ENCODE assay signal across 8 mouse cellular contexts in the genomic region with DNA sequence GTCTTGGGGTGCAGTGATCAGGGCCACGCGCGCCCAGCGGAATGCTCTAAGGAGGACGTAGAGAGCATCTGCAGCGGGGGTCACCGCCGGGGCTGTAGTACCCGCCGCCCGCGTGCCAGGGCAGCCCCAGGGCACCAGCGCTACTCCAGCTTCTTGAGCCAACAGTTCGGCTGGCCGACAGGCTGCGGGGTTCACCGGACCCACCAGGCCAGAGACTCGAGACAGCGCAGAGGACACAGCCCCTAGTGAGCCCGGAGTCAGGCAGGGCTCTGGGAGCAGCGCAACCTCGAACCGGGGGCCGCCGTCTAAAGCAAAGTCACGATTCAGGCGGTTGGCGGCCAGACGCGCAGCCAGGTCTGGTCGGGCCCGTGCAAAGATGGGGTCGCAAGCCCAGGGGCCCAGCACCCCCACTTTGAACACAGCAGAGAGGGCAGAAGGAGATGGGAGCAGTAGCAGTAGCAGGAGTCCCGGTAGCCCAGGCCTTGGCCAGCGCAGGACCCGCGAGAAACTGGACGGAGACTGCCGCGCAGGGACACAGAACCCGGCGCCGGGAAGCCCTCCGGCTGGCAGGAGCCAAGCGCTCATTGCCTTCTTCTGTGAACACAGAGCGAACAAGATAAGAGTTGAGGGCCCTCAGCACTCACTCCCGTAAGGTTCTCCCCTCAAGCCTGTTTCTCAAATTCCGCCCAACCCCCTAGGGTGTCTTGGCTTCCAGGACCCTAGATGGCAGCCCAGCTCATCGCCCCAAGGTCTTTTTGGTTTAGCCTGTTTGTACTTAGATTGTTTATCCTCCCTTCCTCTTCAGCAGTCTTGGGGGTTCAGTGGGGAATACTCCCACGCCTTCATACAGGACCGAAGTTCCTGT. TPM values are rescaled to one million over a fixed set of nuclear protein-coding genes. Genes with fewer than 3 reads are reported as not detected.
A peak's percentile ranks its signal among the peaks of the same experiment; 100 is the strongest.
DNase-seq lines count a peak whose midpoint lies in the region; ATAC-seq and TF ChIP-seq lines count a peak whose summit lies in the region.

No protein-coding gene starts in this region.

- H3K36me3 ChIP-seq in liver, adult 2 months (ENCODE audit: control insufficient read depth, insufficient read depth, low read length) = no peaks in the 10 kb centered on the region
- H3K36me3 ChIP-seq in embryonic facial prominence, embryonic 15.5 days = no peaks in the 10 kb centered on the region
- H3K36me3 ChIP-seq in intestine, embryonic 15.5 days = no peaks in the 10 kb centered on the region
- no peaks in the 10 kb centered on the region for H3K36me3 ChIP-seq in neural tube, embryonic 13.5 days

- no peak for TF ChIP-seq CTCF in liver, adult 2 months (IDR thresholded peaks at IDR 0.05; ENCODE audit: low read depth, low read length)

- H3K4me2 ChIP-seq in embryonic facial prominence, embryonic 15.5 days (replicated peaks) = peak overlapping the region; percentile 72
- peak overlapping the region; percentile 94 for H3K4me2 ChIP-seq in intestine, embryonic 15.5 days (replicated peaks)
- peak overlapping the region; percentile 77 for H3K4me2 ChIP-seq in neural tube, embryonic 13.5 days

- 8% methylated on average over 51 of the region's 51 CpGs for WGBS in liver, adult 2 months
- 5% methylated on average over 51 of the region's 51 CpGs for WGBS in embryonic facial prominence, embryonic 15.5 days
- 6% methylated on average over 51 of the region's 51 CpGs for WGBS in intestine, embryonic 15.5 days
- 4% methylated on average over 51 of the region's 51 CpGs for WGBS in neural tube, embryonic 13.5 days

- H3K9me3 ChIP-seq in embryonic facial prominence, embryonic 15.5 days (replicated peaks) = no peaks in the 10 kb centered on the region
- no peaks in the 10 kb centered on the region for H3K9me3 ChIP-seq in intestine, embryonic 15.5 days
- H3K9me3 ChIP-seq in neural tube, embryonic 13.5 days = no peaks in the 10 kb centered on the region

- H3K27me3 ChIP-seq in liver, adult 2 months (ENCODE audit: control insufficient read depth, insufficient read depth, low read length) = peaks cover 15% of the 10 kb centered on the region
- peaks cover 28% of the 10 kb centered on the region for H3K27me3 ChIP-seq in embryonic facial prominence, embryonic 15.5 days
- H3K27me3 ChIP-seq in intestine, embryonic 15.5 days (replicated peaks) = peaks cover 24% of the 10 kb centered on the region
- H3K27me3 ChIP-seq in neural tube, embryonic 13.5 days = peaks cover 51% of the 10 kb centered on the region

- TF ChIP-seq POLR2A in liver, adult 2 months (IDR thresholded peaks at IDR 0.05; ENCODE audit: extremely low read depth, insufficient read depth, low read length) = no peak

- DNase-seq in liver, adult 2 months (ENCODE audit: extremely low read depth, low read depth, low spot score) = no peak
- DNase-seq in liver = no peak
- DNase-seq in urinary bladder, postnatal 25 days (ENCODE audit: low spot score) = no peak
- no peak for DNase-seq in natural killer cell, adult 2 months (ENCODE audit: low spot score in 2 of 2)
- DNase-seq in left cerebral cortex, postnatal 36 days (ENCODE audit: low spot score in 2 of 2) = no peak

- H3K9ac ChIP-seq in liver, adult 2 months (ENCODE audit: low read depth, low read length) = no peak overlapping the region
- peak overlapping the region; percentile 41 for H3K9ac ChIP-seq in embryonic facial prominence, embryonic 15.5 days
- H3K9ac ChIP-seq in intestine, embryonic 15.5 days = peak overlapping the region; percentile 47
- H3K9ac ChIP-seq in neural tube, embryonic 13.5 days = peak overlapping the region; percentile 70

- peak; percentile 31; the same call in 1 of the 2 replicates for ATAC-seq in embryonic facial prominence, embryonic 15.5 days (ENCODE audit: insufficient number of reproducible peaks, low FRiP score, low TSS enrichment, low read depth)
- no peak for ATAC-seq in intestine, embryonic 15.5 days
- ATAC-seq in neural tube, embryonic 13.5 days (ENCODE audit: low read depth) = 0 out of 2 replicates have a peak, but pooled peaks have one; percentile 11

- H3K4me3 ChIP-seq in liver, adult 2 months (ENCODE audit: insufficient read depth, low read depth, low read length) = peak overlapping the region; percentile 40; the same call in 1 of the 2 replicates
- H3K4me3 ChIP-seq in embryonic facial prominence, embryonic 15.5 days (replicated peaks) = peak overlapping the region; percentile 46
- H3K4me3 ChIP-seq in intestine, embryonic 15.5 days (replicated peaks) = peak overlapping the region; percentile 46
- H3K4me3 ChIP-seq in neural tube, embryonic 13.5 days = peak overlapping the region; percentile 46

- peaks cover 4% of the 10 kb centered on the region; the same call in 1 of the 2 replicates for H3K4me1 ChIP-seq in liver, adult 2 months (ENCODE audit: control insufficient read depth, insufficient read depth, low read length)
- H3K4me1 ChIP-seq in embryonic facial prominence, embryonic 15.5 days = peaks cover 22% of the 10 kb centered on the region
- H3K4me1 ChIP-seq in intestine, embryonic 15.5 days (replicated peaks) = peaks cover 14% of the 10 kb centered on the region
- H3K4me1 ChIP-seq in neural tube, embryonic 13.5 days (replicated peaks) = peaks cover 22% of the 10 kb centered on the region

- intact Hi-C loops in left cerebral cortex, postnatal 36 days (cut with DNase I) = no loop called here

- no peak overlapping the region for H3K27ac ChIP-seq in liver, adult 2 months (replicated peaks; ENCODE audit: insufficient read depth, low read depth, low read length)
- H3K27ac ChIP-seq in embryonic facial prominence, embryonic 15.5 days (replicated peaks) = peak overlapping the region; percentile 80
- no peak overlapping the region for H3K27ac ChIP-seq in intestine, embryonic 15.5 days
- peak overlapping the region; percentile 83; the same call in 1 of the 2 replicates for H3K27ac ChIP-seq in neural tube, embryonic 13.5 days (replicated peaks)

- H3K79me2 ChIP-seq in liver, adult 2 months (ENCODE audit: control insufficient read depth, insufficient read depth, low read length) = no peaks in the 10 kb centered on the region

RNA-seq across cellular contexts. Expression of gene Gucy2e, which starts 0.5 kb away (rescaled TPM):
- total RNA-seq in liver, adult 2 months (2014; rRNA removed) = not detected in 2 replicates
- polyA plus RNA-seq in liver, adult 2 months (2012; rRNA removed) = not detected in 2 replicates
- polyA plus RNA-seq in embryonic facial prominence, embryonic 15.5 days (2015; fragmentation: Nextera tagmentation; extraction: Ambion mirVana) = 0.41 and 0.53 TPM in 2 replicates
- polyA plus RNA-seq in intestine, embryonic 15.5 days (2015; fragmentation: Nextera tagmentation; extraction: Ambion mirVana) = 0.03 and 0.10 TPM in 2 replicates
- 0.21 TPM in 2 replicates for polyA plus RNA-seq in neural tube, embryonic 13.5 days (2015; fragmentation: Nextera tagmentation; extraction: Ambion mirVana)
- 1 to 10 TPM in 1 of 2 experiments, under 1 TPM in 1; 0.84 to 1.2 TPM for total RNA-seq in left cerebral cortex, postnatal 36 days (2021)

RNA-seq across cellular contexts. Expression of gene Alox8, which starts 38.6 kb away (rescaled TPM):
- not detected in 2 replicates for total RNA-seq in liver, adult 2 months (2014; rRNA removed)
- not detected in 2 replicates for polyA plus RNA-seq in liver, adult 2 months (2012; rRNA removed)
- polyA plus RNA-seq in embryonic facial prominence, embryonic 15.5 days (2015; fragmentation: Nextera tagmentation; extraction: Ambion mirVana) = 0.27 and 0.88 TPM in 2 replicates
- 0.14 and 0.15 TPM in 2 replicates for polyA plus RNA-seq in intestine, embryonic 15.5 days (2015; fragmentation: Nextera tagmentation; extraction: Ambion mirVana)
- 0.17 TPM in 1 of 2 replicates, not detected in the other for polyA plus RNA-seq in neural tube, embryonic 13.5 days (2015; fragmentation: Nextera tagmentation; extraction: Ambion mirVana)
- 1 to 10 TPM; 4.2 to 6.5 TPM for total RNA-seq in left cerebral cortex, postnatal 36 days (2021)

Comparison
In these comparisons a context has a peak if more than half of its experiments do, and no peak if none do; other contexts are left out.
1. H3K27ac ChIP-seq: peak in embryonic facial prominence, embryonic 15.5 days (single experiment) and neural tube, embryonic 13.5 days (single experiment); none in liver, adult 2 months (single experiment) and intestine, embryonic 15.5 days (single experiment).
2. Peak in every context shown above with its lines, with median percentiles within 50 percentile points of each other: H3K4me3 ChIP-seq and H3K4me2 ChIP-seq.